ENCODE assay signal across 21 mouse cellular contexts in the genomic region with DNA sequence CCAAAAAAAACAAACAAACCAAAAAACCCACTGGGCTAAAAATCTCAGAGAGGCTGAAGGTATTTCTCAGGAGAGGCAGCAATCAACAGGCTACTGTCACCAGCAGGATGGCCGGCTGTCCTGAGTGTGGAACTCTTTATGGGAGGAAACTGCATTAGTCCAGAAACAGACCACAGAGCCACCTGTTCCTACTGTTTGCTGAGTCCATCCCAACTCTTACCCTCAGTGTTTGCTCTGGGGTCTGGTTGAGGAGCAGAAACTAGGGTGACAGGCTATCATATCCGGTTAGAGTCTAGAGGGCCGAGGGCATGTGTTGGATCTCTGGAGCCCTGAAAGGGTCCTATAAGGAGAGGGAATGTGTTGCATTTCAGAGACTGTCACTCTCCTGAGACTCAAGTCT.
"Had no signal": no experiment of that assay in that cellular context is flagged by ENCODE, and none has a peak within 500 bp of the region (broad histone marks: within the 10 kb centered on the region; RNA-seq: fewer than 3 reads in every experiment).

No protein-coding gene starts in this region.

- H3K4me2 ChIP-seq: liver, embryonic 15.5 days; lung, embryonic 15.5 days; midbrain, embryonic 12.5 days; neural tube, embryonic 13.5 days; neural tube, embryonic 15.5 days had no signal

- H3K27me3 ChIP-seq: lung, embryonic 15.5 days; megakaryocyte, embryonic 14.5 days had no signal

- DNase-seq: liver, postnatal 0 days; lung, adult 2 months; lung, postnatal 14 days; lung, postnatal 36 days; midbrain, embryonic 14.5 days; retina, postnatal 1 day; right cerebral cortex, adult 18-20 months; right cerebral cortex, postnatal 25 days; right cerebral cortex, postnatal 4 days; spleen, adult 18-20 months; thymus, adult 18-20 months; thymus, postnatal 14 days; thymus, postnatal 36 days had no signal

- H3K4me3 ChIP-seq: liver, embryonic 15.5 days; lung, embryonic 15.5 days; megakaryocyte, embryonic 14.5 days; midbrain, embryonic 12.5 days; neural tube, embryonic 13.5 days; neural tube, embryonic 15.5 days had no signal

- H3K27ac ChIP-seq: liver, embryonic 15.5 days; lung, embryonic 15.5 days; macrophage; midbrain, embryonic 12.5 days; neural tube, embryonic 13.5 days; neural tube, embryonic 15.5 days had no signal

- ATAC-seq: liver, postnatal 0 days; lung, postnatal 0 days had no signal

- H3K9ac ChIP-seq: liver, embryonic 15.5 days; liver, postnatal 0 days; lung, embryonic 15.5 days; midbrain, embryonic 12.5 days; neural tube, embryonic 13.5 days; neural tube, embryonic 15.5 days had no signal

- H3K9me3 ChIP-seq: liver, embryonic 15.5 days; lung, embryonic 15.5 days; megakaryocyte, embryonic 14.5 days; midbrain, embryonic 12.5 days; neural tube, embryonic 13.5 days; neural tube, embryonic 15.5 days had no signal

- H3K36me3 ChIP-seq: midbrain, embryonic 12.5 days; neural tube, embryonic 13.5 days; neural tube, embryonic 15.5 days had no signal
